Mouse (Mus musculus): Measurements from ENCODE around the gene Col4a6. TPM values are rescaled to one million over a fixed set of nuclear protein-coding genes. Genes with fewer than 3 reads are reported as not detected.

Col4a6 gene
- 6.8 and 7.6 TPM in 2 replicates for polyA plus RNA-seq (2015; fragmentation: Nextera tagmentation; extraction: Ambion mirVana)

DNA sequence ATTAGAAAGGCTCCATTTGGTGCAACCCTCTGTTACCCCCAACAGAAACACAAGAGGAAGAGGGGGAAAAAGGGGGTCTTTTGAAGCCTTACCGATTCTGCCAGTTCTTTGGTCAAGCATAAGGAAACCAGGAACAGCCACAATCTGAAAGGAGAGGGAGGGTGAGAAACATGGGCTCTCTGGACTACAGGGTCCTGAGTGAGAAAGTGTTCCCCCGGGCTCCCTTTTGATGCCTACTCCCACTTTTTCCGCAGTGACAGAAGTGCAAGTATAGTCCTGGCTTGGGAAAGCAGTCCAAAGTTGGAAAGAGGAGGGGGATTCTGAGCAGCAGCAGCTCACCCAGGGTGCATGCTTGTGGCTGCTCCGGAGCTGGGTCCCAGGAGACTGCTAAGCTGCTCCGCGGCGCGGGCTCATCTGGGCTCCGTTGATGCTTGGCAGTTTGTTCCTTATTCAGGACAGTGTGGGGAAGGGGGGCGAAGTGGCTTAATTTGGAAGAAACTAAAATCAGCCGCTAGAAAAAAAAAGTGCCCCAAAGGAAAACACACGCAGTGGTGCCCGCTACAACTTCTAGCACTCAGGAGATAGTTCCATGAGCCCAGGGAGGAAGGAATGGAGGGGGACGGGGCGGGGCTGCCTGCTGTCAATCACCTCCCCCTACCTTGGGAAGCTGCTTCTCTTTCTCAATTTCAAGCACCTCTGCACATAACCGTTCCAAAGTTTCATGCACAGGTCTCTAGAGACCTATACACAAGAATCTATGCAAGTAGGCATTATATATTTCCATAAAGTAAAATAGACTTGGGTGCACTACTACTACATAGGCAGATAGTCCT is at the start of gene Col4a6:
Gene Col4a6, minus strand, starts transcription at position 607 of the 833 bp plus-strand sequence.
- H3K27me3 ChIP-seq (replicated peaks) = peaks cover 6% of the 10 kb centered on the region; the same call in 1 of the 2 replicates
- peak within 1 kb of the TSS; percentile 50 for H3K4me3 ChIP-seq (replicated peaks)
- H3K4me1 ChIP-seq = no peaks in the 10 kb centered on the region
- peak within 1 kb of the TSS; percentile 52 for H3K4me2 ChIP-seq
- ATAC-seq (ENCODE audit: insufficient read depth, low FRiP score, low read depth) = peak; percentile 35; the same call in 1 of the 2 replicates
- no peak within 1 kb of the TSS; the same call in 1 of the 2 replicates for H3K9ac ChIP-seq
- H3K9me3 ChIP-seq = no peaks in the 10 kb centered on the region
- 15% methylated on average over 16 of the region's 16 CpGs for WGBS
- H3K27ac ChIP-seq = no peak within 1 kb of the TSS
- H3K36me3 ChIP-seq = no peaks in the 10 kb centered on the region

DNA sequence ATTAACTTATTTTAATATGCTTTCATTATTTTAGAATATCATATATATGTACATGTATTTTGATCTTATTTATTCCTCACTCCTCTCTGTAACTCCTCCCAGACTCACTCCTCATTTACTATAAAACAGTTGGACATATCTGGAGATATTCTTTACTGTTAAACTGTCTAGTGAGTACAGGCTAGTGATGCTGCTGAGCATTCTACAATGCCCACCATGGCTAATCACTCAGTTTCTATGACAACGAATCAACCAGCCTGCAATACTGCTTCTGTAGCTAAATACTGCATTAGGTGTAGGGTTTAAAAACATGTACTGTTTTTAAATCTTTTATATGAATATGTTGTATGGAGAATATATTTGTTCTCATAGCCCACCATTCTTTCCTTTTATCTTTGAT is 29.2 kb upstream of the Col4a6 start:
- 86% methylated on average over 1 of the region's 1 CpGs for WGBS
- ATAC-seq (ENCODE audit: insufficient read depth, low FRiP score, low read depth) = no peak

DNA sequence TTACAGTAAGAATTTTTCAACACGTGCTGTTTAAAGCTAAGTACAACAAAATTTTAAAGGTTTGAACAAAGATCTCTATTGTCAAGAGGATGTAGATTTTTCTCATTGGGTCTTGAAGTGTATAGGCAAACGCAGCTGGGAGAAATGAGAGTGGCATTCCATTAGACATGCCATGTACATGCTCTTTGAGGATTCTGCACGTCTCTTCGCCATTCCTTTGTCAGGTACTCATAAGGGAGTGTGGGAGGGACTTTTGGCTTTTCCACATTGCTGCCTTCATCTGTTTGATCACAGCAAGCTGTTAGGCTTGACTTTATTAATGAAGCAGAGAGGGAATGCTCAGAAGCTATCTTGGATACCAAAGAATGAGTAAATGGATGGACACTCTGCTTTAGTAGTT is 20.7 kb upstream of the Col4a6 start:
- Histone ChIP-seq H3K9me3 (no peaks in the 10 kb centered on the region), H3K4me3 (replicated peaks) (no peak overlapping the region), H3K27ac (no peak overlapping the region), H3K36me3 (no peaks in the 10 kb centered on the region), H3K4me1 (no peaks in the 10 kb centered on the region), H3K4me2 (no peak overlapping the region), H3K27me3 (replicated peaks) (no peaks in the 10 kb centered on the region), H3K9ac (no peak overlapping the region)
- WGBS = 66% methylated on average over 4 of the region's 4 CpGs
- no peak for ATAC-seq (ENCODE audit: insufficient read depth, low FRiP score, low read depth)

More for the DNA sequence above, 29.2 kb upstream of the Col4a6 start:
- Histone ChIP-seq H3K27ac (no peak overlapping the region), H3K9ac (no peak overlapping the region), H3K4me3 (replicated peaks) (no peak overlapping the region), H3K36me3 (no peaks in the 10 kb centered on the region), H3K9me3 (no peaks in the 10 kb centered on the region), H3K4me1 (no peaks in the 10 kb centered on the region), H3K4me2 (no peak overlapping the region), H3K27me3 (replicated peaks) (no peaks in the 10 kb centered on the region)

DNA sequence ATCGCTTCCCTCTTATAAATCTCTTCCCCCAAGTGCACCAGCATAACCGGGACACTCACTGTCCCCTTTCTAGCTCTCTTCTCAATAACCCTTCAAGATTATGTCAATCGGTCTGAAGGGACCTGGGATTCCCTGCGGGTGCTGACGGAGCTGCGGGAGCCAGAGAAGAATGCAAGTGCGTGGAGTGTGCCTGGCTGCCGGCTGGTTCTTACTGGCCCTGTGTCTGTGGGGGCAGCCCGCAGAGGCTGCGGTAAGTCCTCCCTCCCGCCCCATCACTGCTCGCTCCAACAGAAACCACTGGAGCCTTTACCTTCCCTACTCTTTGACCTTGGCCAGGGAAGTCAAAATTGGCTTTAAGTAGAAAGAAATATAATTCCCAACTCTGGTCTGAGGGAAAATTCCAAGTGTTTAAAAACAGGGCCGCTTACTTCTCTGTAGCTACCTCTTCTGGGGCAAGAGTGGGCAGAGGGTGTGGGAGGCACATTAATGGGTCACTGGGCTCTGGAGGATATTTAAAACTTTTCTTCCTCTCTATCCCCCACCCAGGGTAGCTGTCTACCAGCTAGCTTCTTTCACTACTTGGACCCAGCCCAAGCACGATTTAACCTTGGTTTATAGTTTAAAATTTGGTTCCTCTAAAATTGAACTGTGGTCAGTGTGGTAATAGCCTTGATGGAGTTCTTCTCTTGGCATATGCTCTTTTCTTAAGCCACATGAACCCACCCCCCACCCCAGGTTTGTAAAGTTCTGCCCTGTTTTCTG is 1.9 kb upstream of the Col4a6 start:
- Histone ChIP-seq H3K9me3 (no peaks in the 10 kb centered on the region), H3K4me2 (peak overlapping the region; percentile 52), H3K4me3 (replicated peaks) (peak overlapping the region; percentile 50), H3K27ac (peak overlapping the region; percentile 54; the same call in 1 of the 2 replicates), H3K36me3 (no peaks in the 10 kb centered on the region), H3K27me3 (replicated peaks) (peaks cover 6% of the 10 kb centered on the region; the same call in 1 of the 2 replicates), H3K9ac (peak overlapping the region; percentile 16), H3K4me1 (no peaks in the 10 kb centered on the region)
- ATAC-seq (ENCODE audit: insufficient read depth, low FRiP score, low read depth) = no peak
- WGBS = 18% methylated on average over 14 of the region's 14 CpGs

DNA sequence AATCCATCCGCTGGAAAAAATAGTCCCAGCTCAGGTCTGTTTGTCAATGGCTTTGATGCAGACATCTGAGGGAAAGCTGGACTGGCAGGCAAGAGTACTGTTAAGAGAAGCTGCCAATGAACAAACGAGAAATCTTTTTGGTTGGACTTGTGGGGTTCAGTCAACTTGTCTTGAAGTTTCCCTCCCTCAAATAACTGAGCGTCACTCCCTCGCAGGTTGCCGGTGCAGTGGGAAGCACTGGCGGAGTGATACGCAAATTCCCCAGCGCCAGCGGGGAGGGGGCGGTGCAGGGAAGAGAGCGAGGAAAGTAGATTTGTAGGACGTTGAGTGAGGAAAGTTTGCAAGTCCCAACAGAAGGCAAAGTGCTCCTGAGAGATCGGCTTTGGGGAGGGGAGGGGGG is 1.2 kb upstream of the Col4a6 start, which contains the start of gene Col4a5:
Gene Col4a5, plus strand, starts transcription at position 276 of the 400 bp plus-strand sequence.
- peak within 1 kb of the TSS; percentile 52 for H3K4me2 ChIP-seq
- H3K9me3 ChIP-seq = no peaks in the 10 kb centered on the region
- ATAC-seq (ENCODE audit: insufficient read depth, low FRiP score, low read depth) = peak; percentile 82; the same call in 1 of the 2 replicates
- peak within 1 kb of the TSS; percentile 16 for H3K9ac ChIP-seq
- H3K36me3 ChIP-seq = no peaks in the 10 kb centered on the region
- H3K4me3 ChIP-seq (replicated peaks) = peak within 1 kb of the TSS; percentile 50
- H3K27me3 ChIP-seq (replicated peaks) = peaks cover 6% of the 10 kb centered on the region; the same call in 1 of the 2 replicates
- WGBS = 17% methylated on average over 13 of the region's 13 CpGs
- H3K27ac ChIP-seq = peak within 1 kb of the TSS; percentile 54; the same call in 1 of the 2 replicates
- no peaks in the 10 kb centered on the region for H3K4me1 ChIP-seq

DNA sequence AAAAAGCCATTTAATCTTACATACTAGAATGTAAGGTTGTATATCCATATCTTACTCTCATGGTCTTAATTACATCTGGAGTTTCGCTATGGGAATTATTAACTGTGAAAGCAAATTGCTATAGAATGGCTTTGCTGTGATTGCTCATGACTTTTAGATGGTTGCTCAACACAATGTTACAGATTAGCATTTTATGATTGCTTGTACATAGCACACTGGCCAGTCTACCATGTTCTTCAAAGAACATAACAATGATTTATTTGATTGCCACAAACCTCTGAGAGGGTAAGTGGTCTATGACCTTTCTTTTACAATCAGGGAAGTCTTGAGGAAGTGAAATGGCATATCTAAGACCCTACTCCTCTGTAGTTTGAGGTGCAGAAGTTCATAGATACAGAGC is 25.9 kb downstream of the Col4a6 start:
- H3K27me3 ChIP-seq (replicated peaks) = no peaks in the 10 kb centered on the region
- H3K4me2 ChIP-seq = no peak overlapping the region
- H3K36me3 ChIP-seq = no peaks in the 10 kb centered on the region
- H3K4me1 ChIP-seq = no peaks in the 10 kb centered on the region
- H3K9me3 ChIP-seq = no peaks in the 10 kb centered on the region
- 78% methylated on average over 1 of the region's 1 CpGs for WGBS
- no peak for ATAC-seq (ENCODE audit: insufficient read depth, low FRiP score, low read depth)
- no peak overlapping the region for H3K4me3 ChIP-seq (replicated peaks)
- H3K9ac ChIP-seq = no peak overlapping the region
- no peak overlapping the region for H3K27ac ChIP-seq

DNA sequence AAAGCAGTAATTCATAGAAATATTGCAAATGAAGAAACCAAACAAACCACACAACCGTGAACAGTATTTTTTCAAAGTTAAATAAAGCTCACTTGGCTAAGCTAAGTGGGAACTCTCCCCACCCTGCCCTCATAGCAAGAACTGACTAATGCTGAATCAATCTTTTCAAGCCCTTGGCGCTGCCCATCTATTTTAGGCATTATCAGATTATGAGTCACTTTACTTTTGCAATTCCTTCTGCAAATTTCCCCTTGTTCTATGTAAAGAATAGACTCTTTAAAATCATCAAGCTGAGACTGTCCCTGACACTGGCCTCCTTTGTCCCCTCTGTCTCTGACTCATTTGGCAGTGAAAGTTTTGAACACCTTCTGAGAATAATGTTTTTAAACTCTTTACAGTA is 34.5 kb downstream of the Col4a6 start:
- Histone ChIP-seq H3K4me1 (no peaks in the 10 kb centered on the region), H3K27me3 (replicated peaks) (no peaks in the 10 kb centered on the region), H3K4me3 (replicated peaks) (no peak overlapping the region), H3K4me2 (no peak overlapping the region), H3K36me3 (no peaks in the 10 kb centered on the region), H3K27ac (no peak overlapping the region), H3K9ac (no peak overlapping the region), H3K9me3 (no peaks in the 10 kb centered on the region)
- WGBS = 45% methylated on average over 2 of the region's 2 CpGs
- 0 out of 2 replicates have a peak, but pooled peaks have one; percentile 31 for ATAC-seq (ENCODE audit: insufficient read depth, low FRiP score, low read depth)

DNA sequence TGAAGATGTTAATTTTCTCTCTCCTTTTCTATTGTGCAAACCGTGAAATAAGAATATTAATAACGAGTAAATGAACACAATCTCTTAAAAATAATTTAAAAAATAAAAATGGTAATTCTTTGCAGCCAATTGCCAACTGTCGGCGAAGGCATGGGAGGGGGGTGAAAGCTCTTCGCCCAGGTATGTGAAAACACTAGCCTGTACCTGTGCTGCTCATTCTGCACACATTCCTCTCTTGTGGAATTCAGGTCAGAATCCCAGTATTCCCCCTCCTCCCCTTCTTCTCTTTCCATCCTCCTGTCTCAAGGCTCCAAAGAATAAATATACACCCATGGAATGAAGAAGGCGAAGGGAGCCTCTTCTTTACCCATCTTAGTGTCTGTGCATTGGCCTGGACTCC is 37.1 kb downstream of the Col4a6 start:
- Histone ChIP-seq H3K4me3 (replicated peaks) (no peak overlapping the region), H3K4me1 (no peaks in the 10 kb centered on the region)

DNA sequence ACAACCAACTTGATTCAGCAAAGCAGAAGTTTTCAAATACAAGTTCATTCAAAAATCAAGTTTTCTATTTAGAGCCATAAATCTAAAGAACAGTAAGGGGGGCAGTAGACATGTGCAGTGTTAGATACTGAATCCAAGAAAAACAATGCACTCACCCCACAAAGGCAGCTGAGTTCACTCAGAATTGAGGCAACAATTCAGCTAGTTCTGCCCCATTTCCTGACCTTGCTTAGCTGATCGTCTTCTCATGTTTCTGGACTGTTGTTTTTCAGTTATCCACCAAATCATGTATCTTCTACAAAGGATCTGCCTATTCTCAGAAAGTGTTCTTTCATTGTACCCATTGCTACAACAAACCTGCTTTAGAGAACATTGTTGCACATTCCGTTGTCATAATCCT is 58.6 kb downstream of the Col4a6 start:
- no peaks in the 10 kb centered on the region for H3K36me3 ChIP-seq
- H3K27me3 ChIP-seq (replicated peaks) = no peaks in the 10 kb centered on the region
- H3K27ac ChIP-seq = no peak overlapping the region
- H3K9me3 ChIP-seq = no peaks in the 10 kb centered on the region
- WGBS = 48% methylated on average over 2 of the region's 2 CpGs
- H3K4me3 ChIP-seq (replicated peaks) = no peak overlapping the region
- no peak for ATAC-seq (ENCODE audit: insufficient read depth, low FRiP score, low read depth)
- H3K4me2 ChIP-seq = no peak overlapping the region
- no peaks in the 10 kb centered on the region for H3K4me1 ChIP-seq
- no peak overlapping the region for H3K9ac ChIP-seq

More for the DNA sequence above, 37.1 kb downstream of the Col4a6 start:
- H3K9ac ChIP-seq = no peak overlapping the region
- WGBS = 71% methylated on average over 6 of the region's 6 CpGs
- H3K4me2 ChIP-seq = no peak overlapping the region
- H3K27me3 ChIP-seq (replicated peaks) = no peaks in the 10 kb centered on the region
- no peak overlapping the region for H3K27ac ChIP-seq
- no peaks in the 10 kb centered on the region for H3K36me3 ChIP-seq
- no peaks in the 10 kb centered on the region for H3K9me3 ChIP-seq
- ATAC-seq (ENCODE audit: insufficient read depth, low FRiP score, low read depth) = no peak

DNA sequence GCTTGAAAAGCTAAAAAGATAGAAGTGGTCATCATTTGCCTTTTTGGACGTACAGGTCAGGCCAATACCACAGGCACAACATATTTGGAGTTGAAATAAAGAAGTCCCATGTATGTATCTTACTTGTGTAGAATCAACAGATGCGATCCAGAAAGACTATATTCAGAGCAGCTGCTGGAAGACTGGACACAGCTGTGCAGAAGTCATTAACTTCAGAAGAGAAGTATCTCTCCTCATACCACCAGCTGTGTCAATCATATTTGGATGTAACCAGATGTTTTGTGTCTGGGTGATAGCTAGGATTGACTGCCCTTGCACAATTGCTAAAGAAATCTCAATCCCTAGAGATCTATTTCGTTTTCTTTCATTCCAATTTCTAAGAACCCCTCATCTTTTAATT is 77.6 kb downstream of the Col4a6 start:
- no peak overlapping the region for H3K4me3 ChIP-seq (replicated peaks)
- no peak overlapping the region for H3K27ac ChIP-seq
- no peak for ATAC-seq (ENCODE audit: insufficient read depth, low FRiP score, low read depth)

DNA sequence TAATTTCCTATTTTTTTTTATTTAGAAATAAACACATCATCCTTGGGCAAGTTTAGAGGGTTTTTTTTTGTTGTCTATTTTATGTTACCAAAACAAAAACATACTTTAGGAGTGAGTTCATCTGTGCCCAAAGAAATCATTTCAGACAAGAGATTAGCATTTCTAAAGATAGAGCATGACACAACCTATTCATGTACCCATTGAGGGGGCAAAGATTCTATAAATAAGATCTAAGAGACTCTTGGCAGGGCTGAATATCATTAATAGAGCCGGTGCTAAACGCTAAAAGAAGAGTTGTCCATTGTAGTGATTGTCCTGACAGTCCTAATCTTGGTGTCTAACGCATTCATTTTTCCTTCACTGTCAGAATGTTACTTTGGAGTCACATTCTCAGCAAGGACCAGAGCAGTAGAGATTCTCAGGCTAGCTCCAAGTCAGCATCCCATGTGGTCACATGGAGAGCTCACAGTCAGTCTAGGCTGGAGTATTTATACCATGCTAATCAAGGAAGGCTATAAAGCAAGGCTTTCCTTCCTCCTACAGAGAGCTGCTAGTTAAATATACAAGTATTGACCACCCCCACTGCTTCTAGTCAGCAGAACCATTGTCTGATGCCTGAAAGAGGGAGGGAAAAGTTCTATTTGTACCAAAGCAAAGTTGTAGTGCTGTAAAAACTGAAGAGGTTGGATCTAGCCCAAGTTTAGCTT is 88.3 kb downstream of the Col4a6 start:
- no peak overlapping the region for H3K9ac ChIP-seq
- no peak overlapping the region for H3K4me2 ChIP-seq
- no peaks in the 10 kb centered on the region for H3K4me1 ChIP-seq
- 69% methylated on average over 3 of the region's 3 CpGs for WGBS
- H3K36me3 ChIP-seq = no peaks in the 10 kb centered on the region
- H3K4me3 ChIP-seq (replicated peaks) = no peak overlapping the region
- H3K27ac ChIP-seq = no peak overlapping the region
- no peak for ATAC-seq (ENCODE audit: insufficient read depth, low FRiP score, low read depth)
- H3K27me3 ChIP-seq (replicated peaks) = 0 out of 2 replicates have a peak, but pooled peaks cover 2% of the 10 kb centered on the region
- no peaks in the 10 kb centered on the region for H3K9me3 ChIP-seq

More for the DNA sequence above, 77.6 kb downstream of the Col4a6 start:
- Histone ChIP-seq H3K9ac (no peak overlapping the region), H3K4me2 (no peak overlapping the region), H3K4me1 (no peaks in the 10 kb centered on the region), H3K27me3 (replicated peaks) (no peaks in the 10 kb centered on the region), H3K36me3 (no peaks in the 10 kb centered on the region), H3K9me3 (no peaks in the 10 kb centered on the region)
- WGBS = 48% methylated on average over 3 of the region's 3 CpGs
